Mouse (Mus musculus) thymus, postnatal 14 days (tissue): ENCODE data around the gene Mrps18b.

Experiments used
- DNase-seq: peaks from one replicate; pipeline ENCODE4 v3.0.0; 2021

Gene Mrps18b

GRCm38 (mm10) chr17:35870884-35871696 is 45.1 kb downstream of the Mrps18b start:
- DNase-seq, result peak; percentile 66

- DNase-seq, result peak; percentile 92
Observed at GRCm38 (mm10) chr17:35870151-35870883, 45.9 kb downstream of the Mrps18b start.

GRCm38 (mm10) chr17:35869346-35870067 is 46.7 kb downstream of the Mrps18b start:
- DNase-seq, result peak; percentile 64

GRCm38 (mm10) chr17:35868961-35869345 is 47.2 kb downstream of the Mrps18b start:
- DNase-seq, result peak; percentile 21

- DNase-seq, result peak; percentile 78
Observed at GRCm38 (mm10) chr17:35868165-35868820, 47.9 kb downstream of the Mrps18b start.

GRCm38 (mm10) chr17:35866911-35867890 is 49.0 kb downstream of the Mrps18b start:
- peak; percentile 78 for DNase-seq

- DNase-seq, result peak; percentile 66
Observed at GRCm38 (mm10) chr17:35866281-35866831, 49.8 kb downstream of the Mrps18b start.

- DNase-seq, result peak; percentile 60
Observed at GRCm38 (mm10) chr17:35865481-35866280, 50.5 kb downstream of the Mrps18b start, which contains the start of gene Ppp1r18. Gene Ppp1r18, plus strand, starts transcription at chr17:35865593.

GRCm38 (mm10) chr17:35864832-35865353 is 51.3 kb downstream of the Mrps18b start:
- no peak for DNase-seq

- peak; percentile 87 for DNase-seq
Observed at GRCm38 (mm10) chr17:35861198-35861857, 54.9 kb downstream of the Mrps18b start, which contains the start of gene Nrm. Gene Nrm, plus strand, starts transcription at chr17:35861318.

- DNase-seq, result no peak
Observed at GRCm38 (mm10) chr17:35860831-35861197, 55.4 kb downstream of the Mrps18b start.
